In the genomic region with DNA sequence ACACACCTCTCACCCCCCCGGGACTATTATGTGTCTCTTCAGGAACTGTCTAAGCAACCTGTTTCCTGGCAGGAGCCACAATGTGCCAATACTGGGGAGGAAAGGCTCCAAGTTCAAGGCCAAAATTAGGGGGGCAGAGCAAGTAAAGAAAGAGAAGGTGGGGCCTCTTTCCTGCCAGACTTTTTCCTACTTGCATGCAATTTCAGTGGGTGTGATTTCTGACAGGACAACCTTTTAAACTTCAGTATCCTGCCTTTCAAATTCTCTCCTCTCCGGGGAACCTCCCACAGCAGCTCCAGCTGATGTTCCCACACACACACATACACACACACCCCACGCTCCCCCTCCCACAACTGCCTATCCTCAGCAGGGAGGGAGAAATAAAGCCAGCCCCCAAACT, we compare ENCODE assay signal across 12 mouse cellular contexts.
A peak's percentile ranks its signal among the peaks of the same experiment; 100 is the strongest.
DNase-seq lines count a peak whose midpoint lies in the region; ATAC-seq and TF ChIP-seq lines count a peak whose summit lies in the region.
"Had no signal": no experiment of that assay in that cellular context is flagged by ENCODE, and none has a peak within 500 bp of the region (broad histone marks: within the 10 kb centered on the region; RNA-seq: fewer than 3 reads in every experiment).

No protein-coding gene starts in this region.

- no peak overlapping the region for H3K4me2 ChIP-seq in heart, postnatal 0 days (ENCODE audit: low read depth, low read length)
- H3K4me2 ChIP-seq: hindbrain, embryonic 13.5 days had no signal

- no peak for TF ChIP-seq CTCF in layer of hippocampus, adult 2 months (conservative IDR thresholded peaks at IDR 0.05)
- no peak for TF ChIP-seq CTCF in heart, postnatal 0 days (IDR thresholded peaks at IDR 0.05; ENCODE audit: low read depth)

- 0 out of 2 replicates have a peak overlapping the region, but pooled peaks have one; percentile 23 for H3K27ac ChIP-seq in layer of hippocampus, adult 2 months
- peak overlapping the region; percentile 73 for H3K27ac ChIP-seq in heart, postnatal 0 days (ENCODE audit: low read depth)
- H3K27ac ChIP-seq: hindbrain, embryonic 13.5 days had no signal

- H3K9me3 ChIP-seq in heart, postnatal 0 days (replicated peaks; ENCODE audit: control insufficient read depth, low read length), result no peaks in the 10 kb centered on the region
- H3K9me3 ChIP-seq: hindbrain, embryonic 13.5 days had no signal

- H3K4me3 ChIP-seq in layer of hippocampus, adult 2 months, result no peak overlapping the region
- no peak overlapping the region for H3K4me3 ChIP-seq in heart, postnatal 0 days (ENCODE audit: low read depth, low read length)
- H3K4me3 ChIP-seq: hindbrain, embryonic 13.5 days had no signal

- no peaks in the 10 kb centered on the region for H3K27me3 ChIP-seq in heart, postnatal 0 days (ENCODE audit: control insufficient read depth, insufficient read depth, low read length)
- H3K27me3 ChIP-seq: hindbrain, embryonic 13.5 days had no signal

- TF ChIP-seq EP300 in heart, postnatal 0 days (IDR thresholded peaks at IDR 0.05; ENCODE audit: low read depth), result peak; percentile 84; the same call in 1 of the 2 replicates

- no peaks in the 10 kb centered on the region for H3K36me3 ChIP-seq in heart, postnatal 0 days (replicated peaks; ENCODE audit: control insufficient read depth, insufficient read depth, low read length)
- H3K36me3 ChIP-seq: hindbrain, embryonic 13.5 days had no signal

- H3K9ac ChIP-seq in heart, postnatal 0 days (replicated peaks; ENCODE audit: low read depth, low read length), result no peak overlapping the region
- H3K9ac ChIP-seq: hindbrain, embryonic 13.5 days had no signal

- WGBS in heart, postnatal 0 days, result 50% methylated on average over 3 of the region's 3 CpGs

- peaks cover 15% of the 10 kb centered on the region for H3K4me1 ChIP-seq in heart, postnatal 0 days (ENCODE audit: control insufficient read depth, insufficient read depth)

- peak; percentile 73 for ATAC-seq in heart, postnatal 0 days (ENCODE audit: insufficient read depth, low read depth)
- ATAC-seq: activated CD4-positive, CD25-positive, alpha-beta regulatory T cell, adult 4 months had no signal

- no peak for DNase-seq in layer of hippocampus, adult 2 months (ENCODE audit: low spot score in 2 of 2)
- DNase-seq in layer of hippocampus, postnatal 25 days (ENCODE audit: extremely low spot score in 1 of 2, low spot score in 1 of 2), result no peak
- DNase-seq in brain, adult 2 months (ENCODE audit: low read depth, low spot score), result peak; percentile 56
- DNase-seq in heart, postnatal 0 days (ENCODE audit: low spot score), result peak; percentile 59
- DNase-seq in kidney, postnatal 25 days, result peak; percentile 64 to 83
- DNase-seq in layer of hippocampus, adult 9-11 months, result no peak
- no peak for DNase-seq in thymus, adult 18-20 months
- no peak for DNase-seq in right cerebral cortex, adult 2 months (ENCODE audit: low spot score in 2 of 2)
- DNase-seq: cerebellum, postnatal 14 days; right cerebral cortex, postnatal 25 days had no signal

Comparison
In these comparisons a context has a peak if more than half of its experiments do, and no peak if none do; other contexts are left out.
1. DNase-seq: peak in brain, adult 2 months (single experiment), heart, postnatal 0 days (single experiment) and kidney, postnatal 25 days (2 of 2); none in layer of hippocampus, adult 2 months (0 of 2), layer of hippocampus, postnatal 25 days (0 of 2), layer of hippocampus, adult 9-11 months (single experiment), thymus, adult 18-20 months (0 of 2) and right cerebral cortex, adult 2 months (0 of 2).